Mouse (Mus musculus): Measurements from ENCODE around the gene Neb. TPM values are rescaled to one million over a fixed set of nuclear protein-coding genes. Genes with fewer than 3 reads are reported as not detected.

Gene Neb
- polyA plus RNA-seq (2014; fragmentation: Nextera tagmentation; extraction: Ambion mirVana): 2.2 and 2.5 TPM in 2 replicates

DNA sequence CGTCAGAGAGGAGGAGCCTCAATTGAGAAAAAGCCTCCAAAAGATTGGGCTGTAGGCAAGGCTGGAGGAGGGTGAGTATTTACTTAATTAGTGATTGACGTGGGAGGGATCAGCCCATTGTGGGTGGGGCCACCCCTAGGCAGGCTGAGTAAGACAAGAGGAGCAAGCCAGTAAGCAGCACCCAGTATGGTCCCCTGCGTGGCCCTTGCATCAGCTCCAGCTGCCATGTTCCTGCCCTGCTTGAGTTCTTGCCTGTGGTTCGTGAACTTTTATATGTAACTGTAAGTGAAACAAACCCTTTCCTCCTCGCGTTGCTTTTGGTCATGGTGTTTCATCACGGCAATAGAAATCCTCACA, at the start of gene Neb:
TSS of gene Neb (minus strand) at position 27 of the 357 bp plus-strand sequence.
- Histone ChIP-seq H3K4me1 (ENCODE audit: control insufficient read depth in 2 of 2, insufficient read depth in 2 of 2, low read length in 2 of 2) (0 out of 4 replicates have a peak, but pooled peaks cover 0 to 2% of the 10 kb centered on the region in 2 experiments), H3K9ac (ENCODE audit: low read length) (no peak within 1 kb of the TSS), H3K27ac (replicated peaks in 1 of 2; ENCODE audit: control insufficient read depth in 1 of 2, insufficient read depth in 1 of 2, low read depth in 2 of 2, low read length in 2 of 2) (no peak within 1 kb of the TSS), H3K9me3 (ENCODE audit: control insufficient read depth, low read length) (no peaks in the 10 kb centered on the region), H3K36me3 (ENCODE audit: control insufficient read depth, insufficient read depth, low read length) (no peaks in the 10 kb centered on the region), H3K4me3 (ENCODE audit: control insufficient read depth in 1 of 2, insufficient read depth in 1 of 2, low read depth in 1 of 2, low read length in 2 of 2) (no peak within 1 kb of the TSS), H3K4me2 (ENCODE audit: low read length) (peak within 1 kb of the TSS; percentile 34), H3K27me3 (ENCODE audit: control insufficient read depth, insufficient read depth, low read length) (no peaks in the 10 kb centered on the region)
- peak; percentile 43; the same call in 1 of the 2 replicates for ATAC-seq (ENCODE audit: insufficient number of reproducible peaks, insufficient read depth, low FRiP score, low read depth)
- 53% methylated on average over 7 of the region's 7 CpGs for WGBS

DNA sequence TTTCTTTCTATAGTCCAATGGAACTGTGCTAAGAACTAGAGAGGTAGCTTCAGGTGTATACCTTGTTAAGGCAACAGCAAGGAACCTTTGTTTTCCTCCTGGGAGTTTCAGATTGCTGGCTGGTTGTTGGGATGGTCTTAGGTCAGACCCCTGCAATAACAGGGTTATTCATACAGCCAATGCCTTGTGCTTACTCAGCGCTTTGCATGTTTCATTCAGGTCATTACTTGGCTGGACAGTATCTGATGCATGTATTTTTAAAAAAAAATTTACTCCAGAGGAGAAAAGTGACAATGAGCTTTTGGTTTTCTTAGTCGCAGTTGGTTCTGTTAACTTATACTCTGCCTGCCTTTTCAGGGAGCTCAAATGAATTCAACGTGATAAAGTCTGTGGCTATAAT, 49.1 kb upstream of the Neb start:
- Histone ChIP-seq H3K36me3 (ENCODE audit: control insufficient read depth, insufficient read depth, low read length) (no peaks in the 10 kb centered on the region), H3K27ac (replicated peaks in 1 of 2; ENCODE audit: control insufficient read depth in 1 of 2, insufficient read depth in 1 of 2, low read depth in 2 of 2, low read length in 2 of 2) (no peak overlapping the region), H3K4me3 (ENCODE audit: control insufficient read depth in 1 of 2, insufficient read depth in 1 of 2, low read depth in 1 of 2, low read length in 2 of 2) (no peak overlapping the region), H3K4me2 (ENCODE audit: low read length) (no peak overlapping the region), H3K9ac (ENCODE audit: low read length) (no peak overlapping the region), H3K9me3 (ENCODE audit: control insufficient read depth, low read length) (no peaks in the 10 kb centered on the region), H3K27me3 (ENCODE audit: control insufficient read depth, insufficient read depth, low read length) (no peaks in the 10 kb centered on the region), H3K4me1 (ENCODE audit: control insufficient read depth in 2 of 2, insufficient read depth in 2 of 2, low read length in 2 of 2) (peaks cover 4 to 8% of the 10 kb centered on the region in 2 experiments; a peak in 3 of 4 replicates)
- ATAC-seq (ENCODE audit: insufficient number of reproducible peaks, insufficient read depth, low FRiP score, low read depth): no peak
- WGBS: 73% methylated on average over 3 of the region's 3 CpGs

DNA sequence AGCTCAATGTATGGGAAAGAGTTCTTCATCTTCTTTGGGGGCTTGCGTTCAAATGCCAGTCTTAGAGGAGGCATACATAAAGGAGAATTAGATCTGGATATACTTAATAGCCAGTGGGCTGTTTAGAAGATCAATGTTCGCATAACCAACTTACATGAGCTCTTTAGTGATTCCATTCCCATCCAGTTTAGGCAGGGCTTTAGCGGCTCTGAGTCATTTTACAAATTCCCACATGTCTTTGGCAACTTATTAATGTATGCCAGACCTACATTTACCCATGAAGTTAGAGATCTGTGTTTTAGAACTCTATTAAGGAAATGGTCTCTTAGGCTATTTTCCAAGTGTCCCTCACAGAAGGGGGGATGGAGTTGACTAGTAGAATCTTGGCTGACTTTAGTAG, 47.8 kb upstream of the Neb start:
- Histone ChIP-seq H3K4me3 (ENCODE audit: control insufficient read depth in 1 of 2, insufficient read depth in 1 of 2, low read depth in 1 of 2, low read length in 2 of 2) (no peak overlapping the region), H3K9me3 (ENCODE audit: control insufficient read depth, low read length) (no peaks in the 10 kb centered on the region), H3K4me1 (ENCODE audit: control insufficient read depth in 2 of 2, insufficient read depth in 2 of 2, low read length in 2 of 2) (peaks cover 11 to 21% of the 10 kb centered on the region in 2 experiments), H3K27ac (replicated peaks in 1 of 2; ENCODE audit: control insufficient read depth in 1 of 2, insufficient read depth in 1 of 2, low read depth in 2 of 2, low read length in 2 of 2) (no peak overlapping the region), H3K4me2 (ENCODE audit: low read length) (peak overlapping the region; percentile 77), H3K27me3 (ENCODE audit: control insufficient read depth, insufficient read depth, low read length) (no peaks in the 10 kb centered on the region), H3K36me3 (ENCODE audit: control insufficient read depth, insufficient read depth, low read length) (no peaks in the 10 kb centered on the region), H3K9ac (ENCODE audit: low read length) (peak overlapping the region; percentile 98; the same call in 1 of the 2 replicates)
- no peak for ATAC-seq (ENCODE audit: insufficient number of reproducible peaks, insufficient read depth, low FRiP score, low read depth)
- 87% methylated on average over 3 of the region's 3 CpGs for WGBS

DNA sequence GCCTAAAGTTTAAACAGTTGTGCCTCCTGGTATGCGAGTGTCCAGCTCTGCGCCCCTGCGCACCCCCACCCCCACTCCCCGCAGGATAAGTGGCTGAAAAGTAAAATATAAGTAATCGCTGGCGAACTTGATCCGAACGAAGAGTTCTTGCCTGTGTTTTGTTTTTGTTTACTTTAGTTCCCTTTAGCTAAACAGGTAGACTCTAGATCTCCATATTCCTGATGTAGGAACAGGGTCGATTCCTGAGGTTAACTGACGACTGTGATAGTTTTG, 47.2 kb upstream of the Neb start:
- Histone ChIP-seq H3K27me3 (ENCODE audit: control insufficient read depth, insufficient read depth, low read length) (no peaks in the 10 kb centered on the region), H3K9me3 (ENCODE audit: control insufficient read depth, low read length) (no peaks in the 10 kb centered on the region), H3K9ac (ENCODE audit: low read length) (peak overlapping the region; percentile 98), H3K36me3 (ENCODE audit: control insufficient read depth, insufficient read depth, low read length) (no peaks in the 10 kb centered on the region), H3K4me3 (ENCODE audit: control insufficient read depth in 1 of 2, insufficient read depth in 1 of 2, low read depth in 1 of 2, low read length in 2 of 2) (peak overlapping the region; percentile 62 to 97), H3K27ac (replicated peaks in 1 of 2; ENCODE audit: control insufficient read depth in 1 of 2, insufficient read depth in 1 of 2, low read depth in 2 of 2, low read length in 2 of 2) (peak overlapping the region; percentile 51 to 90), H3K4me1 (ENCODE audit: control insufficient read depth in 2 of 2, insufficient read depth in 2 of 2, low read length in 2 of 2) (peaks cover 12 to 27% of the 10 kb centered on the region in 2 experiments), H3K4me2 (ENCODE audit: low read length) (peak overlapping the region; percentile 77)
- WGBS: 21% methylated on average over 10 of the region's 10 CpGs
- no peak for ATAC-seq (ENCODE audit: insufficient number of reproducible peaks, insufficient read depth, low FRiP score, low read depth)

DNA sequence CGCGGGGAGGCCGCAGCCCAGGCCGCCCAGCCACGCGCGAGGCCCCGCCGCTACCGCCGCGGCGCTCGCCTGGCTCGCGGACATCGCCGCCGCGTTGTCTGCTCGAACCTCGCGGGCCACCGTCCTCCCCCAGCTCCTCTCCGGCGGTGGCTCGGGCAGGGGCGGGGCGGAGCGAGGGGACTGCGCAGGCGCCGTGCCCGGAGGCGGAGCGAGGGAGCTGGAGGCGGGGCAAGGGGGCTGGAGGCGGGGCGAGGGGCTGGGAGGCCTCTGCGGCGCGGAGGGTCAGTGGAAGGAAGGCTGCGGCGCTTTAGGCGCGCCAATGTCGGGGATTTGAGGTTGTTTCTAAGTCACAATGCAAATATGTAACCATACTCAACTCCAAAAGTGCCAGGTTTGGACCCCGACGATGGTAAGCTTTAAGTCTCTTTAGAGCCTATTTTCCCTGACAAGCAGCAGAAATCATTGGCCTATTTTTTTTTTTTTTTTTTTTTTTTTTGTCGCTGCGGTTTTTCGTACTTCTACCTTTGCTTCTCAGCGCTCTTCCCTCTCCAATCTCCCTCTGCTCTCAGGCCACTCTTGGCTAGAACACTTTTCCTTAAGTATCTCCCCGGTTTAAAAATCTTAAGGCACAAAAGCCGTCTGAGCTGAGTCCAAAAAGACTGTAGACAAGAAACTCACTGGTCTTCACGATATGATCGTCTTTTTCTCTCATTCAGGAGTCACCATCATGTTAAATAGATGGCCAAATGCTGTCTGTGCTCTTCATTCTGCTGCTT, 46.7 kb upstream of the Neb start, which contains the start of gene Arl5a:
TSS of gene Arl5a (minus strand) at position 155 of the 776 bp plus-strand sequence.
- Histone ChIP-seq H3K27ac (replicated peaks in 1 of 2; ENCODE audit: control insufficient read depth in 1 of 2, insufficient read depth in 1 of 2, low read depth in 2 of 2, low read length in 2 of 2) (peak within 1 kb of the TSS; percentile 88 to 90), H3K36me3 (ENCODE audit: control insufficient read depth, insufficient read depth, low read length) (no peaks in the 10 kb centered on the region), H3K4me3 (ENCODE audit: control insufficient read depth in 1 of 2, insufficient read depth in 1 of 2, low read depth in 1 of 2, low read length in 2 of 2) (peak within 1 kb of the TSS; percentile 97 to 100), H3K4me1 (ENCODE audit: control insufficient read depth in 2 of 2, insufficient read depth in 2 of 2, low read length in 2 of 2) (peaks cover 12 to 32% of the 10 kb centered on the region in 2 experiments), H3K27me3 (ENCODE audit: control insufficient read depth, insufficient read depth, low read length) (no peaks in the 10 kb centered on the region), H3K4me2 (ENCODE audit: low read length) (peak within 1 kb of the TSS; percentile 77), H3K9me3 (ENCODE audit: control insufficient read depth, low read length) (no peaks in the 10 kb centered on the region), H3K9ac (ENCODE audit: low read length) (peak within 1 kb of the TSS; percentile 98)
- ATAC-seq (ENCODE audit: insufficient number of reproducible peaks, insufficient read depth, low FRiP score, low read depth): peak; percentile 96
- WGBS: under 1% methylated on average over 57 of the region's 57 CpGs

DNA sequence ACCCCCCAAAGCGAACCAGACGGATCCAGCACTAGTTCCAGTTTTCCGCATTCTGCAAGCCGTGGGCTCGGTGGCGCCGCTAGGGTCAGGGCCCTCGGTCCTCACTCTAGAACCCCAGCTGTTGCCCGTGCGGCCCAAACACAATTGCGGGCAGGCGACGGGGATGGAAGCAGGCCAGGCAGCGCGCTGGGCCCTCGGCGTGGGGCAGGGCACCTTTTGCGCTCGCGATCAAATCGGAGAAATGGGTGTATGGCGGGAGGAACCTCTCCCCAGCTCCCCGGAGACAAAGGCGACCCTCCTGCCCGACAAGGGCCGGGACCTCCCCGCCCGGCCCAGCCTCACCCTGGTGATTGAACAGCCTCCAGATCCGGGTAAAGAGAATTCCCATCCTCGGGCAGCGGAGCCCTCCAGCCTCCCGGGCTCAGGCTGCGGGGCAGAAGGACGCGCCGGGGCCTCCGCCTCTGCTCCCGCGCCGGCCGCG, 46.0 kb upstream of the Neb start:
- H3K4me2 ChIP-seq (ENCODE audit: low read length): peak overlapping the region; percentile 67
- no peaks in the 10 kb centered on the region for H3K27me3 ChIP-seq (ENCODE audit: control insufficient read depth, insufficient read depth, low read length)
- no peaks in the 10 kb centered on the region for H3K9me3 ChIP-seq (ENCODE audit: control insufficient read depth, low read length)
- peak overlapping the region; percentile 88 to 90 for H3K27ac ChIP-seq (replicated peaks in 1 of 2; ENCODE audit: control insufficient read depth in 1 of 2, insufficient read depth in 1 of 2, low read depth in 2 of 2, low read length in 2 of 2)
- H3K4me3 ChIP-seq (ENCODE audit: control insufficient read depth in 1 of 2, insufficient read depth in 1 of 2, low read depth in 1 of 2, low read length in 2 of 2): peak overlapping the region; percentile 97 to 100
- ATAC-seq (ENCODE audit: insufficient number of reproducible peaks, insufficient read depth, low FRiP score, low read depth): peak; percentile 60; the same call in 1 of the 2 replicates
- H3K36me3 ChIP-seq (ENCODE audit: control insufficient read depth, insufficient read depth, low read length): no peaks in the 10 kb centered on the region
- peak overlapping the region; percentile 98 for H3K9ac ChIP-seq (ENCODE audit: low read length)
- WGBS: under 1% methylated on average over 42 of the region's 42 CpGs
- H3K4me1 ChIP-seq (ENCODE audit: control insufficient read depth in 2 of 2, insufficient read depth in 2 of 2, low read length in 2 of 2): peaks cover 14 to 38% of the 10 kb centered on the region in 2 experiments

DNA sequence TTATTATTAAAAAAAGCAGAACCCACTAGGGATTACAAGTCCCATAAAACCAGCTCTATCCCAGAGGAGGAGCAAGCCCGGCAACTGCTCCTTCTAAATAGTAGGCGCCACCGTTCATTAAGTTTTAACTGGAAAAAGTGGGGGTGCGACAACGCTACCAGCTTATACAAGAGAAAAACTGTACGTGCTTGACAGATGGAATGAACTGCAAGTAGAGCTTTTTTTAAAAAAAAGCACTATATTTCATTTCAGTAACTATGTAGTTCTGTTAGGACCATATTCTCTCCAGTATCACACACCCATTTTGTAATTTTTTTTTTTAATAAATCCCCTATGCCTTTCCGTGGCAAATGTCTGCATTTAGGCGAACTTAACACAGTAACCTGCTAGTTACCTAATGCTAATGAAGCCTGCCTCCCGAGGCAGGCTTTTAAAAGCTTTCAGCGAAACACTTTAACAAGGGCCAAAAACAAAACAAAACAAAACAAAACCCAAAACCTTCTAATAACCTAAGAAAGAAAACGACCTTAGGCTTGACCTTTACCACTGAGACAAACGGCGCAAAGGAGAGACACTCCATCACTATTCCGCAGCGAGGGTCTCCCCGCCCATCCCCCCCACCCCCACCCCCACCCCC, 45.5 kb upstream of the Neb start:
- H3K4me2 ChIP-seq (ENCODE audit: low read length): peak overlapping the region; percentile 67
- peak overlapping the region; percentile 97 to 100 for H3K4me3 ChIP-seq (ENCODE audit: control insufficient read depth in 1 of 2, insufficient read depth in 1 of 2, low read depth in 1 of 2, low read length in 2 of 2)
- peak overlapping the region; percentile 70 to 90 for H3K27ac ChIP-seq (replicated peaks in 1 of 2; ENCODE audit: control insufficient read depth in 1 of 2, insufficient read depth in 1 of 2, low read depth in 2 of 2, low read length in 2 of 2)
- no peaks in the 10 kb centered on the region for H3K27me3 ChIP-seq (ENCODE audit: control insufficient read depth, insufficient read depth, low read length)
- WGBS: 2% methylated on average over 16 of the region's 16 CpGs
- H3K9me3 ChIP-seq (ENCODE audit: control insufficient read depth, low read length): no peaks in the 10 kb centered on the region
- no peak for ATAC-seq (ENCODE audit: insufficient number of reproducible peaks, insufficient read depth, low FRiP score, low read depth)
- H3K4me1 ChIP-seq (ENCODE audit: control insufficient read depth in 2 of 2, insufficient read depth in 2 of 2, low read length in 2 of 2): peaks cover 15 to 43% of the 10 kb centered on the region in 2 experiments
- H3K36me3 ChIP-seq (ENCODE audit: control insufficient read depth, insufficient read depth, low read length): no peaks in the 10 kb centered on the region
- peak overlapping the region; percentile 98 for H3K9ac ChIP-seq (ENCODE audit: low read length)

Data from heart, embryonic 14.5 days (tissue).